Mouse (Mus musculus): ENCODE results near the gene Olfr63. TPM values are rescaled to one million over a fixed set of nuclear protein-coding genes. Genes with fewer than 3 reads are reported as not detected.

Olfr63 gene
- polyA plus RNA-seq (2017; shearing (Covaris generic)) = 0.05 TPM

GRCm38 (mm10) chr17:33264376-33264775, at the start of gene Olfr63:
Gene Olfr63, plus strand, starts transcription at chr17:33264676.

GRCm38 (mm10) chr17:33221590-33221989, 42.9 kb upstream of the Olfr63 start, which contains the start of gene Olfr1564:
Gene Olfr1564, minus strand, starts transcription at chr17:33221690.

GRCm38 (mm10) chr17:33254530-33255318, 9.8 kb upstream of the Olfr63 start, which contains the start of gene Zfp955a:
Gene Zfp955a, minus strand, starts transcription at chr17:33255145.

GRCm38 (mm10) chr17:33289039-33289875, 24.8 kb downstream of the Olfr63 start, which contains the start of gene Zfp955b:
Gene Zfp955b, plus strand, starts transcription at chr17:33289544.

Other genes starting within 250 kb of the Olfr63 start
- 2.1 TPM for gene Zfp763, start 231.3 kb upstream of the Olfr63 start, polyA plus RNA-seq (2017; shearing (Covaris generic))
- not detected for gene 4921501E09Rik, start 196.6 kb upstream of the Olfr63 start, polyA plus RNA-seq (2017; shearing (Covaris generic))
- gene Zfp563, start 175.4 kb upstream of the Olfr63 start, polyA plus RNA-seq (2017; shearing (Covaris generic)) = 3.1 TPM
- not detected for gene Morc2b, start 125.0 kb upstream of the Olfr63 start, polyA plus RNA-seq (2017; shearing (Covaris generic))
- not detected for gene Olfr55, start 96.2 kb upstream of the Olfr63 start, polyA plus RNA-seq (2017; shearing (Covaris generic))
- gene Olfr239, start 73.4 kb upstream of the Olfr63 start, polyA plus RNA-seq (2017; shearing (Covaris generic)) = not detected
- not detected for gene Olfr1564, start 43.0 kb upstream of the Olfr63 start, polyA plus RNA-seq (2017; shearing (Covaris generic))
- 11.8 TPM for gene Zfp955a, start 9.5 kb upstream of the Olfr63 start, polyA plus RNA-seq (2017; shearing (Covaris generic))
- 8.8 TPM for gene Zfp955b, start 24.9 kb downstream of the Olfr63 start, polyA plus RNA-seq (2017; shearing (Covaris generic))
- 11.9 TPM for gene Zfp81, start 94.2 kb downstream of the Olfr63 start, polyA plus RNA-seq (2017; shearing (Covaris generic))
- 14.1 TPM for gene Zfp101, start 130.0 kb downstream of the Olfr63 start, polyA plus RNA-seq (2017; shearing (Covaris generic))
- not detected for gene Actl9, start 168.2 kb downstream of the Olfr63 start, polyA plus RNA-seq (2017; shearing (Covaris generic))

Data from naive thymus-derived CD4-positive, alpha-beta T cell, adult 5 months (primary cell).